Mouse (Mus musculus): Measurements from ENCODE around the gene Fgfr2. TPM values are rescaled to one million over a fixed set of nuclear protein-coding genes. Genes with fewer than 3 reads are reported as not detected.
"Not testable (repeated sequence)": the region's sequence is repeated elsewhere in the genome, so short reads cannot be mapped to it uniquely, and the experiment has no call there.

Fgfr2 gene
- polyA plus RNA-seq, 1 experiment from 2014 or later = 121 TPM

DNA sequence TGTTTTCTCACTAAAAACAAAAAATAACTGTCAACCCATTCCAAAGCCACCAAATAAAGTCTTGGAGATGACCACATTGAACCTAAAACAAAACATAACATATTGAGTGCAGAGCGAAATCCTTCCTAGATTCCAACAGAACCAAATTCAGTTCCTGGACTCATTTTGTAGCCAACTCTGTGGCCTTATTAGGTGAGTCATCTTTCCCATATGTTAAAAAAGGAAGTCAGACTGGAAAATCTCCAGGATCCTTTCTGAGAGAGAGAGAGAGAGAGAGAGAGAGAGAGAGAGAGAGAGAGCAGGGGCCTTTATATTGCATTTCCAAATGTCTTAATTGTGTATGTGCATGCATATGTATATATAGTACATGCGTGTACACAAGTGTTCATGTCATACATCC is 678.9 kb downstream of the Fgfr2 start:
- no peak for ATAC-seq (ENCODE audit: insufficient number of reproducible peaks, insufficient read depth, low FRiP score, low TSS enrichment)
- H3K36me3 ChIP-seq = no peaks in the 10 kb centered on the region
- H3K4me3 ChIP-seq = no peak overlapping the region
- H3K4me1 ChIP-seq = peaks cover 3% of the 10 kb centered on the region; the same call in 1 of the 2 replicates
- H3K9me3 ChIP-seq = no peaks in the 10 kb centered on the region
- no peak overlapping the region for H3K9ac ChIP-seq
- H3K4me2 ChIP-seq (replicated peaks) = no peak overlapping the region
- no peaks in the 10 kb centered on the region for H3K27me3 ChIP-seq
- H3K27ac ChIP-seq = no peak overlapping the region
- 93% methylated on average over 2 of the region's 2 CpGs for WGBS

DNA sequence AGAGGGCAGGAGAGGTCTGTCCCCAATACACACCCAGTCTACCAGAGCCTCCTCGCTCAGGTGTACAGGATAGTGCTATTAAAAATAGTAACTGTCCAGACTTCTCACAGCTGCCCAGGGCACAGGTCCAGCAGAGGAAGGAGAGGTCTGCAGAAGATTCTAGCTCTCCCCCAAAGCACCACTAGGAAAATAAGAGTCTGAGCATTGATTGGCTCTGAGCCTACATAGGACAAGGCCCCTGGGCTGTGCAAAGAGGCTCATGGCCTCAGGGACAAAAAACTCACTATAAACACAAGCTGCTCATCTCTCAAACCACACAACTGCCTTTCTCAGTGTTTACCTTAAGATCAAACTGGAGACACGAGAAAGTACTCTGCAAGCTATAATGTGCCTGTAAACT is 679.4 kb downstream of the Fgfr2 start:
- Histone ChIP-seq H3K4me3 (no peak overlapping the region), H3K27me3 (no peaks in the 10 kb centered on the region), H3K9ac (no peak overlapping the region), H3K4me2 (replicated peaks) (no peak overlapping the region), H3K4me1 (peaks cover 3% of the 10 kb centered on the region; the same call in 1 of the 2 replicates), H3K36me3 (no peaks in the 10 kb centered on the region), H3K27ac (0 out of 2 replicates have a peak overlapping the region, but pooled peaks have one; percentile 11), H3K9me3 (no peaks in the 10 kb centered on the region)
- no peak for ATAC-seq (ENCODE audit: insufficient number of reproducible peaks, insufficient read depth, low FRiP score, low TSS enrichment)
- WGBS = 63% methylated on average over 2 of the region's 2 CpGs

DNA sequence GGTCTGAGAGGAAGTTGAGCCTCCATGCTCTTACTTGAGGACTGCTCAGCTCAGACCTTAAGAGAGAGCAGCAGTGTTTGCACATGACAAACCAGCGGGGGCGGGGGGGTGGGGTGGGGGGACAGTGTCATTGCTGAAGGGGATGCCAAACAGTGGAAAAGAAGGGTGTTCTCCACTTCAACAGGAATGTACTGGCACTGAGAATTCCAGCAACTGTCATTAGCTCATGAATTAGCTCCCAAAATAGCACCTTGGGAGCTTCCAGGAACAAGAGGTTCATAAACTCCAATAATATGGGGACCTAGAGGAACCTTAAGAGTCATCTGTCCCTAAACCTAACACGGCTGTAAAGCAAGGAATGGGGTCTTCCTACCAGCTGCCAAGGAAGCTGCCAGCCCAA is 680.0 kb downstream of the Fgfr2 start:
- H3K9ac ChIP-seq = no peak overlapping the region
- no peaks in the 10 kb centered on the region for H3K9me3 ChIP-seq
- no peak for ATAC-seq (ENCODE audit: insufficient number of reproducible peaks, insufficient read depth, low FRiP score, low TSS enrichment)
- 78% methylated on average over 3 of the region's 3 CpGs for WGBS
- no peak overlapping the region for H3K4me3 ChIP-seq
- H3K4me2 ChIP-seq (replicated peaks) = no peak overlapping the region
- H3K27me3 ChIP-seq = no peaks in the 10 kb centered on the region
- peaks cover 3% of the 10 kb centered on the region; the same call in 1 of the 2 replicates for H3K4me1 ChIP-seq
- no peaks in the 10 kb centered on the region for H3K36me3 ChIP-seq
- no peak overlapping the region for H3K27ac ChIP-seq

DNA sequence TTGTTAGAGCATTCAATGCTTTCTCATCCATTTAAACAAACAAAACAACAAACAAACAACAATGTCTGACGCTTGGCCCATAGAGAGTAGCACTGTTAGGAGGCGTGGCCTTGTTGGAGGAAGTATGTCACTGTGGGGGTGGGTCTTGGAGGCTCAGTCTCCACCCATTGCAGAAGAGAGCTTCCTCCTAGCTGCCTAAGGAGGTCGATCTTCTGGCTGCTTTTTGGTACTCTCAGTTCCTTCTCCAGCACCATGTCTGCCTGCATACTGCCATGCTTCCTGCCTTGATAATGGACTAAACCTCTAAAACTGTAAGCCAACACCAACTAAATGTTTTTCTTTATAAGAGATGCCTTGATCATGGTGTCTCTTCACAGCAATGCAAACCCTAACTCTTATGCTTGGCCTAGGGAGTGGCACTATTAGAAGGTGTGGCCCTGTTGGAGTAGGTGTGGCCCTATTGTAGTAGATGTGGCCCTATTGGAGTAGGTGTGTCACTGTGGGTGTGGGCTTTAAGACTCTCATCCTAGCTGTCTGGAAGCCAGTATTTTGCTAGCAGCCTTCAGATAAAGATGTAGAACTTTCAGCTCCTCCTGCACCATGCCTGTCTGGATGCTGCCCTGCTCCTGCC is 680.9 kb downstream of the Fgfr2 start:
- H3K9me3 ChIP-seq; H3K27ac ChIP-seq; H3K4me1 ChIP-seq; H3K9ac ChIP-seq; H3K36me3 ChIP-seq; H3K27me3 ChIP-seq; H3K4me2 ChIP-seq (replicated peaks); ATAC-seq (ENCODE audit: insufficient number of reproducible peaks, insufficient read depth, low FRiP score, low TSS enrichment); H3K4me3 ChIP-seq: not testable (repeated sequence)
- 85% methylated on average over 3 of the region's 3 CpGs for WGBS

GRCm38 (mm10) chr7:132439916-132440315 is 683.2 kb downstream of the Fgfr2 start:
- ATAC-seq (ENCODE audit: insufficient number of reproducible peaks, insufficient read depth, low FRiP score, low TSS enrichment) = no peak
- no peak overlapping the region for H3K4me2 ChIP-seq (replicated peaks)
- no peaks in the 10 kb centered on the region for H3K27me3 ChIP-seq
- H3K36me3 ChIP-seq = no peaks in the 10 kb centered on the region
- WGBS = 88% methylated on average over 6 of the region's 6 CpGs
- H3K9me3 ChIP-seq = no peaks in the 10 kb centered on the region
- H3K27ac ChIP-seq = no peak overlapping the region
- no peak overlapping the region for H3K9ac ChIP-seq
- H3K4me1 ChIP-seq = peaks cover 3% of the 10 kb centered on the region; the same call in 1 of the 2 replicates
- H3K4me3 ChIP-seq = no peak overlapping the region

DNA sequence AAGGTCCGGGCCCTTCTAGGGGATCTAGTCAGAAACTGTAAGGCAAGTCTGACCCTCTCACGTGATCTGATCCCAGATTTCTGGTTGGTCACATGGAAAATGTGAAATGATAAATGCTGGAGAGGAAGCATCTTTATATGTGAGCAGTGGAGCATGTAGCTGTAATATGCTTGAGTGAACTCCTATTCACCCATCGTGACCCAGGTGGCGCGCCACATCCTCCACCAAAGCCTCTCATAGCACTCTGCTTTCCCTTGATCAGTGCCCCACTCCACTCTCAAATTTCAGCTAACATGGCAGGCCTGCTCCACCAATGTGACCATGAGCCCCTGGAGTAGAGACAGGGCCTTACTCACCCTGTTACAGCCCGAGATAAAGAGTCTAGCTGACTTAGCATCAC is 685.1 kb downstream of the Fgfr2 start:
- Histone ChIP-seq H3K27ac (no peak overlapping the region), H3K36me3 (no peaks in the 10 kb centered on the region), H3K27me3 (no peaks in the 10 kb centered on the region), H3K9ac (no peak overlapping the region), H3K4me3 (no peak overlapping the region), H3K9me3 (no peaks in the 10 kb centered on the region), H3K4me1 (peaks cover 5% of the 10 kb centered on the region; the same call in 1 of the 2 replicates), H3K4me2 (replicated peaks) (no peak overlapping the region)
- no peak for ATAC-seq (ENCODE audit: insufficient number of reproducible peaks, insufficient read depth, low FRiP score, low TSS enrichment)
- 74% methylated on average over 6 of the region's 6 CpGs for WGBS

GRCm38 (mm10) chr7:132437431-132437830 is 685.7 kb downstream of the Fgfr2 start:
- no peaks in the 10 kb centered on the region for H3K9me3 ChIP-seq
- no peak overlapping the region for H3K27ac ChIP-seq
- no peaks in the 10 kb centered on the region for H3K36me3 ChIP-seq
- H3K4me1 ChIP-seq = peaks cover 5% of the 10 kb centered on the region; the same call in 1 of the 2 replicates
- WGBS = 93% methylated on average over 3 of the region's 3 CpGs
- no peaks in the 10 kb centered on the region for H3K27me3 ChIP-seq
- H3K4me3 ChIP-seq = no peak overlapping the region
- no peak overlapping the region for H3K4me2 ChIP-seq (replicated peaks)
- H3K9ac ChIP-seq = no peak overlapping the region
- ATAC-seq (ENCODE audit: insufficient number of reproducible peaks, insufficient read depth, low FRiP score, low TSS enrichment) = no peak

DNA sequence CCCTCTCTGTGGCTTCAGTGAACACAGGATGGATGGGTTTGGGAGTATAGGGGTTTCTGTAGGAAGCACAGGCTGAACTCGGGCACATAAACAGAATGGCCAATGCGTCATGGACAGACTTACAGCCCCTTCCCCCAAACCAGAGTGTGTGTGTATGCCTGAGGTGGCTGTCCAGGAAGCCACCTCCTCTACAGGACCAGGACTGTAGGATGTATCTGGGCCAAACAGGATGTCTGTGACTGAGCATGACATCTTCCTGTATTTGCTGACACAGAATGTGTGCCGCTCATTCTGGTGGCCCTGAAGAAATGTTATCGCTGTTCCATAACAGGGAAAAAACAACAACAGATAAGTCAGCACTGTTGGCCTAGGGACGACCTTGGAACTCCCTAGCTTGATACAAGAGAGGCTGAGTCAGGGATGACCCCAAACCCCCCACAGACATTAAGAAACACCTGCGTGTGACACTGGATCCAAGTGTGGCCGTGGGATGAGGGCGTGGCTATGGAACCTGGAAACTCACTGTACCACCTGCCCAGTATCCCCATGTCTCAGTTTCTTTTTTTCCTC is 687.6 kb downstream of the Fgfr2 start:
- H3K4me2 ChIP-seq (replicated peaks) = no peak overlapping the region
- H3K27me3 ChIP-seq = no peaks in the 10 kb centered on the region
- WGBS = 80% methylated on average over 8 of the region's 8 CpGs
- no peak overlapping the region for H3K9ac ChIP-seq
- no peaks in the 10 kb centered on the region for H3K9me3 ChIP-seq
- no peak for ATAC-seq (ENCODE audit: insufficient number of reproducible peaks, insufficient read depth, low FRiP score, low TSS enrichment)
- H3K4me1 ChIP-seq = peaks cover 5% of the 10 kb centered on the region; the same call in 1 of the 2 replicates
- H3K36me3 ChIP-seq = no peaks in the 10 kb centered on the region
- no peak overlapping the region for H3K4me3 ChIP-seq
- no peak overlapping the region for H3K27ac ChIP-seq

GRCm38 (mm10) chr7:132429324-132429723 is 693.8 kb downstream of the Fgfr2 start:
- Histone ChIP-seq H3K4me3 (no peak overlapping the region), H3K4me1 (peaks cover 5% of the 10 kb centered on the region; the same call in 1 of the 2 replicates), H3K4me2 (replicated peaks) (no peak overlapping the region), H3K27me3 (no peaks in the 10 kb centered on the region), H3K9ac (no peak overlapping the region), H3K36me3 (no peaks in the 10 kb centered on the region), H3K9me3 (no peaks in the 10 kb centered on the region), H3K27ac (no peak overlapping the region)
- 72% methylated on average over 4 of the region's 4 CpGs for WGBS
- no peak for ATAC-seq (ENCODE audit: insufficient number of reproducible peaks, insufficient read depth, low FRiP score, low TSS enrichment)

DNA sequence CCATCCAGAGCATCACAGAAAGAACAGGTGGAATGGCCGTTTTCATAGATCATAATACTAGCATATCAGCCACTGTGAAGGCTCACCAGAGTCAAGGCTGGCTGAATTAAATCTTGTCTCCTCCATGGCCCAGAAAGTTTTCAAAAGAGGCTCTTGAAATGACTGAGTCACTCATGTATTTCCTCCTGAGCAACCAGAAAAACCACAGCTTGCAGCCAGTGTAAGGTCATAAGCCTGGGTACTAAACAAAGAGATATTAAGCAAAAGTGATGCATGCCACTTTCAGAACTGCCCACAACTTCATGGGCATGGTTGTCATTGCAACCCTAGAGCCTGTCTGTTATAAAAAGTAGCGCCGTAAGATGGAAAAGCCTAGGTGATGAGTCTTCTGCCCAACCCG is 694.8 kb downstream of the Fgfr2 start:
- no peak for ATAC-seq (ENCODE audit: insufficient number of reproducible peaks, insufficient read depth, low FRiP score, low TSS enrichment)
- H3K4me2 ChIP-seq (replicated peaks) = no peak overlapping the region
- H3K4me1 ChIP-seq = no peaks in the 10 kb centered on the region
- 92% methylated on average over 4 of the region's 4 CpGs for WGBS
- H3K36me3 ChIP-seq = no peaks in the 10 kb centered on the region
- H3K9ac ChIP-seq = no peak overlapping the region
- H3K27ac ChIP-seq = no peak overlapping the region
- no peak overlapping the region for H3K4me3 ChIP-seq
- H3K9me3 ChIP-seq = no peaks in the 10 kb centered on the region
- no peaks in the 10 kb centered on the region for H3K27me3 ChIP-seq

DNA sequence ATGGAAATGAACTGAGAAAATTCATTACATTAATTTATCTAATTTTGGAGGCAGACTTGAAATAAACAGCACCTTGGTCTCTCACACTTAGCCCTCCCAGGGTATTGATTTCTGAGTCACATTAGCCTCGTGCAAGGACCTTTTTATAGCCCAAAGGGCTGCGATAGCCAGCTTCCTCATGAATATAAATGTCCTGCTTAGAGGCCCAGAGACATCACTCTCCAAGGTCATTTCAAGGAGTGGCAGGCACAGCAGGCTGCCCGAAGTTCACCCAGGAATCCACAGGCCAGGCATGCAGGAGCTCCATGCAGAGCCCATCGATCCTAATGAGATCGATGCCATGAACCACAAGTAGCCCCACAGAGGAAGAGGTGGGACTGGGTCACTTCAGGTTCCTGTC is 697.1 kb downstream of the Fgfr2 start:
- Histone ChIP-seq H3K36me3 (no peaks in the 10 kb centered on the region), H3K4me2 (replicated peaks) (no peak overlapping the region), H3K9ac (no peak overlapping the region), H3K27me3 (no peaks in the 10 kb centered on the region), H3K4me3 (no peak overlapping the region), H3K9me3 (no peaks in the 10 kb centered on the region), H3K27ac (no peak overlapping the region), H3K4me1 (no peaks in the 10 kb centered on the region)
- WGBS = 75% methylated on average over 5 of the region's 5 CpGs
- no peak for ATAC-seq (ENCODE audit: insufficient number of reproducible peaks, insufficient read depth, low FRiP score, low TSS enrichment)

DNA sequence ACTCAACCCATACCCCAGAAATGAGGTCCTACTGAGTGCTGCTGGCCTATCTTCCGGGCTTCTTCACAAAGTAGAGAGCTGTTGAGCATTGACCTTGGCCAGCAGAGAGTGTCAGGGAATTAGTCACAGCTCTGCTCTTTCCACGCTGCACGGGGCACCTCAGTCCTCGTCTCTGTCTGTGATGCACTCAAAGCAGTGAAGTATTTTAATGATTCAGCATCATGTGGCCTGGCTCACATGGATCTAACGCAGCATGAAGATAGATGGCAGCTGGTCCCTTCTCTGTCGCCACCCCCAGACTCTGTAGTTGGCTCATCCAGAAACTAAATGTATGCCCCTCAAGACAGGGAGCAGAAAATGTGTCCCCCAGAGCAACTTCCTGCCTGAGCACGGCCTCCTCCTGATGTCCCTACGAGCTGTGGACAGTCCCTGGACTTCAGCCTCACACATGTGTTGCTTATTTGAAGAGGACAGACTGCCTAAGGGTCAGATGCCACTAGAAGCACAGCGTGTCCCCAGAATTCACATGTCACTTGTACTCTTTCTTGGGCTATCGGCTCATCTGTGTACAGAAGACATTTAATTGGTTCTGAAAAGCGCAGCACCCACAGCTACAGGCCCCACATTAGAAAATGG is 697.7 kb downstream of the Fgfr2 start:
- Histone ChIP-seq H3K36me3 (no peaks in the 10 kb centered on the region), H3K9ac (no peak overlapping the region), H3K27ac (no peak overlapping the region), H3K4me3 (no peak overlapping the region), H3K4me2 (replicated peaks) (no peak overlapping the region), H3K27me3 (no peaks in the 10 kb centered on the region), H3K9me3 (no peaks in the 10 kb centered on the region), H3K4me1 (no peaks in the 10 kb centered on the region)
- ATAC-seq (ENCODE audit: insufficient number of reproducible peaks, insufficient read depth, low FRiP score, low TSS enrichment) = no peak
- 60% methylated on average over 11 of the region's 11 CpGs for WGBS

All from embryonic facial prominence, embryonic 12.5 days (tissue).